Mouse (Mus musculus): ENCODE data around the gene Entr1. TPM values are rescaled to one million over a fixed set of nuclear protein-coding genes. Genes with fewer than 3 reads are reported as not detected.

Entr1 gene
- polyA plus RNA-seq, 1 experiment, result 4.4 TPM

- Histone ChIP-seq H3K9me3 (ENCODE audit: control insufficient read depth, low read length) (no peaks in the 10 kb centered on the region), H3K4me3 (replicated peaks) (no peak overlapping the region), H3K4me1 (ENCODE audit: control insufficient read depth) (peaks cover 19% of the 10 kb centered on the region), H3K27me3 (ENCODE audit: control insufficient read depth) (no peaks in the 10 kb centered on the region), H3K36me3 (ENCODE audit: control insufficient read depth) (peaks cover 86% of the 10 kb centered on the region)
- TF ChIP-seq TAL1 (IDR thresholded peaks at IDR 0.05; ENCODE audit: low read length) (peak; percentile 28; the same call in 1 of the 3 replicates), GATA1 (IDR thresholded peaks at IDR 0.05; ENCODE audit: low read length) (no peak)
These were observed 27.9 kb upstream of the Entr1 start for GRCm38 (mm10) chr2:26417066-26417465.

- Histone ChIP-seq H3K4me3 (replicated peaks) (no peak overlapping the region), H3K27me3 (ENCODE audit: control insufficient read depth) (no peaks in the 10 kb centered on the region), H3K36me3 (ENCODE audit: control insufficient read depth) (peaks cover 73% of the 10 kb centered on the region), H3K4me1 (ENCODE audit: control insufficient read depth) (peaks cover 43% of the 10 kb centered on the region), H3K9me3 (ENCODE audit: control insufficient read depth, low read length) (no peaks in the 10 kb centered on the region)
- no peak for TF ChIP-seq GATA1 (IDR thresholded peaks at IDR 0.05; ENCODE audit: low read length)
- no peak for TF ChIP-seq TAL1 (IDR thresholded peaks at IDR 0.05; ENCODE audit: low read length)
These were observed 21.9 kb upstream of the Entr1 start for GRCm38 (mm10) chr2:26410931-26411411.

GRCm38 (mm10) chr2:26410091-26410490 lies 21.0 kb upstream of the Entr1 start:
- Histone ChIP-seq H3K36me3 (ENCODE audit: control insufficient read depth) (peaks cover 71% of the 10 kb centered on the region), H3K4me1 (ENCODE audit: control insufficient read depth) (peaks cover 50% of the 10 kb centered on the region), H3K9me3 (ENCODE audit: control insufficient read depth, low read length) (no peaks in the 10 kb centered on the region), H3K27me3 (ENCODE audit: control insufficient read depth) (no peaks in the 10 kb centered on the region), H3K4me3 (replicated peaks) (no peak overlapping the region)
- no peak for TF ChIP-seq GATA1 (IDR thresholded peaks at IDR 0.05; ENCODE audit: low read length)
- TF ChIP-seq TAL1 (IDR thresholded peaks at IDR 0.05; ENCODE audit: low read length), result no peak

GRCm38 (mm10) chr2:26409362-26409761 lies 20.2 kb upstream of the Entr1 start:
- H3K4me3 ChIP-seq (replicated peaks), result peak overlapping the region; percentile 83
- no peaks in the 10 kb centered on the region for H3K9me3 ChIP-seq (ENCODE audit: control insufficient read depth, low read length)
- no peaks in the 10 kb centered on the region for H3K27me3 ChIP-seq (ENCODE audit: control insufficient read depth)
- TF ChIP-seq GATA1 (IDR thresholded peaks at IDR 0.05; ENCODE audit: low read length) (no peak), TAL1 (IDR thresholded peaks at IDR 0.05; ENCODE audit: low read length) (no peak)
- peaks cover 56% of the 10 kb centered on the region for H3K4me1 ChIP-seq (ENCODE audit: control insufficient read depth)
- H3K36me3 ChIP-seq (ENCODE audit: control insufficient read depth), result peaks cover 72% of the 10 kb centered on the region

- Histone ChIP-seq H3K9me3 (ENCODE audit: control insufficient read depth, low read length) (no peaks in the 10 kb centered on the region), H3K36me3 (ENCODE audit: control insufficient read depth) (peaks cover 66% of the 10 kb centered on the region), H3K4me3 (replicated peaks) (peak within 1 kb of the TSS; percentile 83), H3K4me1 (ENCODE audit: control insufficient read depth) (peaks cover 54% of the 10 kb centered on the region), H3K27me3 (ENCODE audit: control insufficient read depth) (no peaks in the 10 kb centered on the region)
- TF ChIP-seq GATA1 (IDR thresholded peaks at IDR 0.05; ENCODE audit: low read length) (no peak), TAL1 (IDR thresholded peaks at IDR 0.05; ENCODE audit: low read length) (no peak)
These were observed 19.6 kb upstream of the Entr1 start, which contains the start of gene Inpp5e for GRCm38 (mm10) chr2:26408515-26409356. TSS of gene Inpp5e (minus strand) at chr2:26409203.

- Histone ChIP-seq H3K4me3 (replicated peaks) (no peak overlapping the region), H3K36me3 (ENCODE audit: control insufficient read depth) (peaks cover 80% of the 10 kb centered on the region), H3K4me1 (ENCODE audit: control insufficient read depth) (peaks cover 65% of the 10 kb centered on the region), H3K9me3 (ENCODE audit: control insufficient read depth, low read length) (no peaks in the 10 kb centered on the region), H3K27me3 (ENCODE audit: control insufficient read depth) (no peaks in the 10 kb centered on the region)
- TF ChIP-seq TAL1 (IDR thresholded peaks at IDR 0.05; ENCODE audit: low read length), result no peak
- no peak for TF ChIP-seq GATA1 (IDR thresholded peaks at IDR 0.05; ENCODE audit: low read length)
These were observed 14.2 kb upstream of the Entr1 start for GRCm38 (mm10) chr2:26403306-26403705.

- Histone ChIP-seq H3K9me3 (ENCODE audit: control insufficient read depth, low read length) (no peaks in the 10 kb centered on the region), H3K36me3 (ENCODE audit: control insufficient read depth) (peaks cover 84% of the 10 kb centered on the region), H3K27me3 (ENCODE audit: control insufficient read depth) (no peaks in the 10 kb centered on the region), H3K4me3 (replicated peaks) (no peak overlapping the region), H3K4me1 (ENCODE audit: control insufficient read depth) (peaks cover 54% of the 10 kb centered on the region)
- TF ChIP-seq GATA1 (IDR thresholded peaks at IDR 0.05; ENCODE audit: low read length) (no peak), TAL1 (IDR thresholded peaks at IDR 0.05; ENCODE audit: low read length) (no peak)
These were observed 13.1 kb upstream of the Entr1 start for GRCm38 (mm10) chr2:26402265-26402664.

- Histone ChIP-seq H3K27me3 (ENCODE audit: control insufficient read depth) (no peaks in the 10 kb centered on the region), H3K9me3 (ENCODE audit: control insufficient read depth, low read length) (no peaks in the 10 kb centered on the region), H3K4me1 (ENCODE audit: control insufficient read depth) (peaks cover 42% of the 10 kb centered on the region), H3K4me3 (replicated peaks) (no peak overlapping the region), H3K36me3 (ENCODE audit: control insufficient read depth) (peaks cover 85% of the 10 kb centered on the region)
- TF ChIP-seq GATA1 (IDR thresholded peaks at IDR 0.05; ENCODE audit: low read length) (no peak), TAL1 (IDR thresholded peaks at IDR 0.05; ENCODE audit: low read length) (no peak)
These were observed 11.9 kb upstream of the Entr1 start for GRCm38 (mm10) chr2:26401023-26401422.

GRCm38 (mm10) chr2:26400296-26400695 lies 11.2 kb upstream of the Entr1 start:
- TF ChIP-seq GATA1 (IDR thresholded peaks at IDR 0.05; ENCODE audit: low read length) (no peak), TAL1 (IDR thresholded peaks at IDR 0.05; ENCODE audit: low read length) (no peak)
- Histone ChIP-seq H3K27me3 (ENCODE audit: control insufficient read depth) (no peaks in the 10 kb centered on the region), H3K4me1 (ENCODE audit: control insufficient read depth) (peaks cover 36% of the 10 kb centered on the region), H3K4me3 (replicated peaks) (no peak overlapping the region), H3K36me3 (ENCODE audit: control insufficient read depth) (peaks cover 86% of the 10 kb centered on the region), H3K9me3 (ENCODE audit: control insufficient read depth, low read length) (no peaks in the 10 kb centered on the region)

Measured in erythroblast, embryonic 14.5 days (primary cell).